Mouse (Mus musculus) forebrain, embryonic 11.5 days (tissue): ENCODE measurements at regions not wholly inside any gene's neighbourhood (a gene's known extent, or its start where the extent isn't known, plus 50 kb on each side); places are given as distances from the start of the nearest gene placed in this dataset.

ENCODE experiments used
- ATAC-seq: fragments of 200-750 bp; cut with Nextera tagmentation; replicated peaks from 2 replicates; pipeline ENCODE4 v1.8.0; 2017; ENCODE audit warnings: moderate TSS enrichment; ENCODE audit not compliant: low FRiP score
- DNase-seq: peaks from one replicate; pipeline ENCODE4 v3.0.0-alpha.2; 2017; ENCODE audit warnings: low spot score
- H3K27ac ChIP-seq: fragments of 300-500 bp; sonication (generic); 2 replicates; pipeline ENCODE4 v1.5.1; 2014; ENCODE audit warnings: low read depth, low read length
- H3K27me3 ChIP-seq: fragments of 300-500 bp; sonication (generic); 2 replicates; pipeline ENCODE4 v1.6.1; 2014; ENCODE audit warnings: mild to moderate bottlenecking, low read length, mixed read lengths; ENCODE audit not compliant: control insufficient read depth, insufficient read depth
- H3K36me3 ChIP-seq: fragments of 300-500 bp; sonication (generic); 2 replicates; pipeline ENCODE4 v1.6.1; 2014; ENCODE audit warnings: mild to moderate bottlenecking, low read length, moderate library complexity, mixed read lengths; ENCODE audit not compliant: control insufficient read depth, insufficient read depth
- H3K4me1 ChIP-seq: fragments of 300-500 bp; sonication (generic); replicated peaks from 2 replicates; pipeline ENCODE4 v1.6.1; 2014; ENCODE audit warnings: low read length, mixed read lengths; ENCODE audit not compliant: control insufficient read depth, insufficient read depth
- H3K4me2 ChIP-seq: fragments of 300-500 bp; sonication (generic); 2 replicates; pipeline ENCODE4 v1.6.1; 2014; ENCODE audit warnings: low read depth, mild to moderate bottlenecking, low read length, moderate library complexity, mixed read lengths; ENCODE audit not compliant: severe bottlenecking
- H3K4me3 ChIP-seq: fragments of 300-500 bp; sonication (generic); 2 replicates; pipeline ENCODE4 v1.5.1; 2014; ENCODE audit warnings: low read depth, low read length
- H3K9ac ChIP-seq: fragments of 300-500 bp; sonication (generic); 2 replicates; pipeline ENCODE4 v1.6.1; 2014; ENCODE audit warnings: low read length
- H3K9me3 ChIP-seq: fragments of 300-500 bp; sonication (generic); 2 replicates; pipeline ENCODE4 v1.6.1; 2016; ENCODE audit warnings: low read length, mixed read lengths; ENCODE audit not compliant: control insufficient read depth
- WGBS: fragments of 180-500 bp; shearing (Covaris S2); extraction: QIAGEN DNeasy Blood & Tissue Kit; methylation state at CpG from one replicate; pipeline ENCODE4 v1.1.7; 2014; 5-methylcytosine and 5-hydroxymethylcytosine counted together

DNA sequence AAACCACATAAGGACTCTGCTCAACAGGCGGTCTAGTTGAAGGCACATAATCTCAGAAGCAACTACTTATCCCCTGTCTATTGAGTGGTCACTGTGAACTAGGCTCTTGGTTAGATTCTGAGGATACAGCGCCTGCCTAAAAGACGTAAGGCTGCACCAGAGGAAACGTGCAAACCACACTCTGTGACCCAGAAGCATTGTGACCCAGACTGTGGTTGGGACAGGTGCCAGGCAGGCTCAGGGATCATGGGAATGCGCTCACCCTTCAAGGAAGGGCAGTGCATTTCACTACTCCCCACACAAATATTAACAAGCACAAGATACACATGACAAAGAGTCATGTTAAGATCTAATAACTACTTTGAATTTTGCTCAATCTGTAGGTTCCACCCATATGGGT, 628.3 kb downstream of the 1700064H15Rik start:
- Histone ChIP-seq H3K4me2 (no peak overlapping the region), H3K9ac (no peak overlapping the region), H3K27ac (no peak overlapping the region), H3K9me3 (no peaks in the 10 kb centered on the region), H3K36me3 (no peaks in the 10 kb centered on the region), H3K4me1 (no peaks in the 10 kb centered on the region), H3K4me3 (no peak overlapping the region), H3K27me3 (no peaks in the 10 kb centered on the region)
- 83% methylated on average over 5 of the region's 5 CpGs for WGBS
- DNase-seq (no peak), ATAC-seq (no peak)

DNA sequence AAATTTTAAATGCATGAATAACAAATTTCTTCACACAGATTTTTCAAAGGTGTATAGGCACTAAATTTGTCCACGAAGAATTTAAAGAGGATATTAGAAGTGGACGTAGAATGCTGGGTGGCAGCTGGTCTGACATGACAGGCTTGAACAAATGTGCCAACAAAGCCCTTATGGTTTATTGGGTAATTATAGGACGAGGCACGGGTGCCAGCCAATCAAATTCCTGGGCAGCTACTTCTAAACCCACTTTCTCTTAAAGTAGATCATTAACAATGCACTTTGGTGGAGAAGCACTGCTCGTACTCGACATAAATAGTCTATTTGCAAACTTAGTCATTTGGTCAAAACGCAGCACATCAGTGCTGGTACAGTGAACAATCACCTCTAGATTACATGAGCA, 626.4 kb downstream of the 1700064H15Rik start:
- H3K4me1 ChIP-seq, result no peaks in the 10 kb centered on the region
- H3K4me2 ChIP-seq, result no peak overlapping the region
- H3K27ac ChIP-seq, result no peak overlapping the region
- WGBS, result 78% methylated on average over 7 of the region's 7 CpGs
- no peaks in the 10 kb centered on the region for H3K27me3 ChIP-seq
- H3K4me3 ChIP-seq, result no peak overlapping the region
- DNase-seq (no peak), ATAC-seq (no peak)
- no peaks in the 10 kb centered on the region for H3K36me3 ChIP-seq
- no peak overlapping the region for H3K9ac ChIP-seq
- no peaks in the 10 kb centered on the region for H3K9me3 ChIP-seq

DNA sequence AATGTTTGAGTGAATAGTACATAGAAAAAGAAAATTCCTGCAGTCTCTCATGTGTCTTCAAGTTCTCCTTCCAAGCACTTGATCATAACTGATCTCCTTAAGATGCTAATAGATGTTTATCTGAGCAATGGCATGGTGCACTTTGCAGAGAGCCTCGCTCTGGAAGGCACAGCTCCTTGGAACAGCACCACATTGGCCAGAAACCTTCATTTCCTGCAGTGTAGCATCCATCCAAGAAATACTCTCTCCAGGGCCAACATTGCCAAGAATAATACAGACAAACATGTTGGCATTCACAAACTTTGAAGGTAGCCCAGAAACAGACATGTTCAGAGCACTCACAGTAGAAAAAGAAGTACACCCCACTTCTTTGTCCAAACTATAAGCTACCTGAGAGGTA, 623.7 kb downstream of the 1700064H15Rik start:
- H3K27ac ChIP-seq, result no peak overlapping the region
- H3K4me3 ChIP-seq, result no peak overlapping the region
- ATAC-seq (no peak), DNase-seq (no peak)
- H3K27me3 ChIP-seq, result no peaks in the 10 kb centered on the region
- H3K36me3 ChIP-seq, result no peaks in the 10 kb centered on the region
- 74% methylated on average over 1 of the region's 1 CpGs for WGBS
- no peaks in the 10 kb centered on the region for H3K9me3 ChIP-seq
- no peak overlapping the region for H3K9ac ChIP-seq
- H3K4me1 ChIP-seq, result no peaks in the 10 kb centered on the region
- no peak overlapping the region for H3K4me2 ChIP-seq

DNA sequence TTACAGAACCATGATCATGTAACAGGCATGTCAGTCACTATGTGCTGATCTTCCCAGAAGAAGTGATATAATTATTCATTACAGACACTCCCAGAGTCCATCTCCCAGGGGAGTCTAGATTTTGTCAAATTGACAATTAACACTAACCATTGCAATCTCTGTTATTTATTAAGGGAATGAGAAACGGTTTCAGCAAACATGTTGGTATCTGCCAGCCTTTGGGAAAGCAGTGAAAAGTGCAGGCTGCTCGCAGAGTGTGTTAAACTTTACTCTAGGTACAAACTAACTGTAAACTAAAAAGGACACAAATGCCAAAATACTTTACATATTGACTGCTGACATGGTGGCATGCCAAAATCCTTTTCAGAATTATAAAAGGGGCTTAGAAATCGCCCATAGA, 583.9 kb downstream of the 1700064H15Rik start:
- Histone ChIP-seq H3K9ac (no peak overlapping the region), H3K36me3 (no peaks in the 10 kb centered on the region), H3K9me3 (no peaks in the 10 kb centered on the region), H3K4me1 (no peaks in the 10 kb centered on the region), H3K4me2 (no peak overlapping the region), H3K27me3 (no peaks in the 10 kb centered on the region), H3K4me3 (no peak overlapping the region), H3K27ac (no peak overlapping the region)
- DNase-seq (no peak), ATAC-seq (no peak)
- 74% methylated on average over 3 of the region's 3 CpGs for WGBS

DNA sequence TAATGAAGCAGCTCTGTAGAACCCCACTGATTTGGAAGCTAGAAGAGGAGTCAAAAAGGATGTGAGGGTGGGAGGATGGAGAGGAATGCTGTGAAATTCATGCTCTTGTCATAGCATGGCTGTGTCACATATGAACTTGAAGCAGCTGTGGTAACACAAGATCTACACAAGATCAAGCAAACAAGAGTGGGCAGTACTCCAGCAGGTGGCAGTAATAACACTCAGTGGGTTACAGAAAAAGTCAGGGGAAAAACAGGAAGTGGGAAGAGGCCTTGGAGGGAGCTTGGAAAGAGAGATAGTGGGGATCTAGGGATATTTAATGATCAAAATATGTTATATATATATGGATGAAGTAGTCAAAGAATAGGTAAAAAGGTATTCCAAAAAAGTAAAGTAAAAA, 582.5 kb downstream of the 1700064H15Rik start:
- H3K27me3 ChIP-seq, result no peaks in the 10 kb centered on the region
- no peaks in the 10 kb centered on the region for H3K36me3 ChIP-seq
- no peaks in the 10 kb centered on the region for H3K9me3 ChIP-seq
- DNase-seq, result no peak
- no peak overlapping the region for H3K27ac ChIP-seq
- no peak overlapping the region for H3K4me3 ChIP-seq
- no peak for ATAC-seq
- no peak overlapping the region for H3K4me2 ChIP-seq
- H3K9ac ChIP-seq, result no peak overlapping the region
- H3K4me1 ChIP-seq, result no peaks in the 10 kb centered on the region

DNA sequence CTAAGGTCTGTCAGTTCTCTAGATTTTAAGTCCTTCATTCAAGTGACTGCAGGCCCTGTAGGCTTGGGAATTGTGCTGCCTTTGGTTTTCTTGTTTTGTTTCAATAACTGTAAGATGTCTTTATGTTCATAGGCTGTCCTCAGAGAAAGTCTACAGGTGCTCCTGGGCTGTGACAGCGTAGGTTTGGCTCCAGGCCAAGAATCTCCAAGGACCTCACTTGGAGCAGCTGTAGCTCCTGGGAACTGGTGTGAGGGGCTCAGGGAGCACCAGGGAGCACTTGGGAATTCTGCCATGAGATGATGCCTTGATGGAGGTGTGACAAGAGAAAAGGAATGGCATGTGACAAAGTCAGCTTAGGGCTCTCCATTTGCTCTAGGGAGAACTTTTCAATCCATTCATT, 581.9 kb downstream of the 1700064H15Rik start:
- 90% methylated on average over 1 of the region's 1 CpGs for WGBS
- H3K4me3 ChIP-seq, result no peak overlapping the region
- ATAC-seq (no peak), DNase-seq (no peak)
- no peak overlapping the region for H3K27ac ChIP-seq
- no peaks in the 10 kb centered on the region for H3K4me1 ChIP-seq
- H3K9me3 ChIP-seq, result no peaks in the 10 kb centered on the region
- no peaks in the 10 kb centered on the region for H3K27me3 ChIP-seq
- no peak overlapping the region for H3K4me2 ChIP-seq
- H3K9ac ChIP-seq, result no peak overlapping the region
- H3K36me3 ChIP-seq, result no peaks in the 10 kb centered on the region

DNA sequence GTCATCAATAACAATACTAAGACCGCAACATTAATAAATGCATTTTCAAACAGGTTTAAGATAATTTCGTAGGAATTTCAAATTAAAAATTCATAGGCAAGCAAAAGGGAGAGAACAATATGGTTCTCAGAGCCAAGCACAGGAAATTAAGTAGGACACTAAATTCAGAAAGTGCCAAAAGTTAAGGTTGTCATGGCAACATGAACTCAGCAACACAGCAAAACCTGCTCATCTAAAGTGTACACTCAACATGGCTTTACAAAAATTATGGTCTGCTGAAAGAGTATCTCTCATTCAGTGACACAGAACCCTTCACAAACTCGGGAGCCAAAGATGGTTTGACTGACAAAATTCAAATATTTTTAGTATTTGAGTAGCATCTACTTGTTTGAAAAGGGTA, 572.5 kb downstream of the 1700064H15Rik start:
- no peak overlapping the region for H3K9ac ChIP-seq
- H3K9me3 ChIP-seq, result no peaks in the 10 kb centered on the region
- no peak overlapping the region for H3K4me2 ChIP-seq
- H3K36me3 ChIP-seq, result no peaks in the 10 kb centered on the region
- WGBS, result 75% methylated on average over 3 of the region's 3 CpGs
- no peak overlapping the region for H3K27ac ChIP-seq
- no peaks in the 10 kb centered on the region for H3K27me3 ChIP-seq
- ATAC-seq, result no peak
- no peak overlapping the region for H3K4me3 ChIP-seq
- H3K4me1 ChIP-seq, result no peaks in the 10 kb centered on the region; the same call in 1 of the 2 replicates
- no peak for DNase-seq

DNA sequence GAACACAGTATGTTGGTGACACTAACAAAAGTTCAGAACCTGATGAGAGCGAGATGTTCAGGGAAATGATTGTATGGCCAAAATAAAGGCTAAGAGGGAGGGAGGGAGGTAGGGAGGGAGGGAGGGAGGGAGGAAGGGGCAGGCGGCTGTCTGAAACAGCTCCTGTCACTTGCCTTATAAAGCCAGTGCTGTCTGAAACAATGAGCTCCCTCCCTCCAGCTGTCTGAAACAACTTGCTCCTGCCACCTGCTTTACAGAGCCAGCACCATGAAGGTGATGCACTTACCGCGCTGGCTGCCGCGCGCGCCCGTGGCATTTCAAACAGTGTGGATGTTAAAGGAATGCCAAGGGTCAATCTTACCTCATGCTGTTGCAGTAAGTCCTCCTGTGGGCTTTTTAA, 571.9 kb downstream of the 1700064H15Rik start:
- Histone ChIP-seq H3K27me3 (no peaks in the 10 kb centered on the region), H3K4me1 (no peaks in the 10 kb centered on the region; the same call in 1 of the 2 replicates), H3K4me2 (no peak overlapping the region), H3K9me3 (no peaks in the 10 kb centered on the region), H3K9ac (no peak overlapping the region), H3K36me3 (no peaks in the 10 kb centered on the region), H3K4me3 (no peak overlapping the region), H3K27ac (no peak overlapping the region)
- DNase-seq (no peak), ATAC-seq (peak; percentile 34; the same call in 1 of the 2 replicates)
- 9% methylated on average over 9 of the region's 9 CpGs for WGBS

DNA sequence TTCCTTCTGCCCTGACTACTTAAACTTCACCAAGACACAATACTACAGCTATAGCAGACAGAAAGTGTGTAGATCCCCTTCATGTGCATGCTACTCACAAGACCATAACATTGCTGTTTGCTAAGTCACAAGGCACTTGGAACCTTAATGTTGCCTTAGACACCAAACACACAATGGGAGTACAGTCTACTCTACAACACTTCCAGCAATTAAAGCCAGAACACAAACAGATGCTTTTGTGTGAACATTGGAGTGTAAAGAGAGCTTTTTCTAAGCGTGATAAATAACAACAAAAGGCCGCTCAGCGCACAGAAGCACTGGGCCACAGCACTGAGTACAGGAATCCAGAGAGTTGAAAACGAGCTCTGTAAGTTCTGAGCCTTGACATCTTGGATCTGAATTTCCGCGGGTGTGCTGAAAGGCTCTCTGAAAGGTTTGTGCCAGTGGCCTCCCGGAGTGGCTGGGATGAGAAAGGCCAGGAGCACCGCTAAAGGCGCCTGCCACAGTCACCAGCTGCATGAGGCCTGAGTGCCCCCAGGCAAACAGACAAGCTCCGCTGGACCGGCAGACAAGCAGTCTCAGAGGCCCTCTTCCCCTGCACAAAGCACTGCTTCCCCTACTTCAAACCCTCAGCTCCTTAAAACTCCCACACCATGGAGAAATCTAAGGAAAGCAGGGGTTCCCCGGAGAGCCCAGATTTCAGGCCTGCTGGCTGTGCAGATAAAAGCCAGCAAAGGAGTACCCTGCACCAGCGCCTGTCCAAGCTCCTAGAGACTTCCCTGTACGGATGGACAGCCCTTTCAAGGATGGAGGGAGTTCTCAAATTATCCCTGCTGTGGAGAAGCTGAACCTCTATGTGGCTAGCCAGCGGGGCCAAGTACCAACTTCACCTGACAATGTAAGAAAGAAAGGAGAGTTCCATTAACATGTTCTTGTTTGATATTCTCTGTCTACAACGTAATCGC, 568.3 kb downstream of the 1700064H15Rik start:
- H3K36me3 ChIP-seq, result no peaks in the 10 kb centered on the region
- no peaks in the 10 kb centered on the region for H3K9me3 ChIP-seq
- H3K4me2 ChIP-seq, result no peak overlapping the region
- peak overlapping the region; percentile 14; the same call in 1 of the 2 replicates for H3K9ac ChIP-seq
- WGBS, result 22% methylated on average over 14 of the region's 17 CpGs
- DNase-seq, result peak; percentile 58
- H3K27me3 ChIP-seq, result no peaks in the 10 kb centered on the region
- H3K4me3 ChIP-seq, result no peak overlapping the region
- no peaks in the 10 kb centered on the region; the same call in 1 of the 2 replicates for H3K4me1 ChIP-seq
- ATAC-seq, result peak; percentile 50
- H3K27ac ChIP-seq, result no peak overlapping the region
